Mouse (Mus musculus) ES-E14 (cell line): ENCODE results near the gene Susd2.

Experiments
- CHD2 ChIP-seq: IDR thresholded peaks from 2 replicates; pipeline ENCODE4 v1.6.1; 2014; ENCODE audit warnings: mild to moderate bottlenecking, low read depth, low read length, inconsistent platforms
- MAFK ChIP-seq: IDR thresholded peaks from 2 replicates; pipeline ENCODE4 v1.6.1; 2014; ENCODE audit warnings: mild to moderate bottlenecking, low read depth, low read length, inconsistent platforms; ENCODE audit not compliant: insufficient read depth
- ZC3H11A ChIP-seq: IDR thresholded peaks from 2 replicates; pipeline ENCODE4 v1.6.1; 2012; ENCODE audit warnings: low read depth, mild to moderate bottlenecking, inconsistent platforms, low read length, borderline replicate concordance
- ZNF384 ChIP-seq: IDR thresholded peaks from 2 replicates; pipeline ENCODE4 v1.6.1; 2012; ENCODE audit warnings: low read depth, low read length, inconsistent platforms

DNA sequence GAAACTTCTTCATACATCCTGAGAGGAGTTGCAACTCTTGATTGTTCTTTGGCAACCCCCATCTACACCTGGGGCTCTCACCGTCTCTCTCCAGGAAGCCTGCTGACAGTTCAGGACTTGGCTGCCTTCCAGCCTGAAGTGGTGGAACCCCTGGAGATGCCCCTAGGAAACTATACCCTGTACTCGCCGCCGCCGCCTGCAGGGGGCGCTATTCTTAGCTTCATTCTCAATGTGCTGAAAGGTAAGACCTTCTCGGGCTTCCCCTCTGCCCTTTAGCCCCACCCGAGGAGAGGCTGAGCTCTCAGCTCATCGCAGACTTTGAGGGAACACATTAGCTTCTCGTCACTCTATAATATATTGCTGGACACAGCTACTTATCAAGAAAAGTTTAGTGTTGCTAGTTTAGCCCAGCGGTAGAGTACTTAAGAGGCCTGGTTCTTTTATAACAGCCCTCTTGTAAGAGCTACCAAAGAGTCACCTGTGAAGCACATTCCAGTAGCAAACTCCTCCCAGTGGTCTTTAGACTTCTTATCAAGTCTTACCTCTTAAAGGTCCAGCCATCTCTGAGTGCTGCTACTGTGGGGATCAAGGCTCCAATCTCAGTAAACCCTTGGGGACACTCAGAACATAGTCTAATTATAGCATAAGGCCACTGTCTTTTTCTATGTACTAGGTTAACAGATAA, 38.5 kb downstream of the Susd2 start:
- TF ChIP-seq MAFK (no peak), ZC3H11A (no peak), ZNF384 (no peak), CHD2 (no peak)
